Mouse (Mus musculus) midbrain, embryonic 13.5 days (tissue): ENCODE data around the gene St6galnac3. TPM values are rescaled to one million over a fixed set of nuclear protein-coding genes. Genes with fewer than 3 reads are reported as not detected.

Experiments
- ATAC-seq: fragments of 200-750 bp; cut with Nextera tagmentation; 2 replicates; pipeline ENCODE4 v1.8.0; 2017; ENCODE audit warnings: mild to moderate bottlenecking, moderate TSS enrichment, moderate library complexity
- H3K27ac ChIP-seq: fragments of 300-500 bp; sonication (generic); 2 replicates; pipeline ENCODE4 v1.5.1; 2015; ENCODE audit warnings: inconsistent platforms, mild to moderate bottlenecking, moderate library complexity
- H3K27me3 ChIP-seq: fragments of 300-500 bp; sonication (generic); 2 replicates; pipeline ENCODE4 v1.6.1; 2015; ENCODE audit warnings: mild to moderate bottlenecking, inconsistent platforms
- H3K36me3 ChIP-seq: fragments of 300-500 bp; sonication (generic); 2 replicates; pipeline ENCODE4 v1.6.1; 2015; ENCODE audit warnings: mild to moderate bottlenecking, inconsistent platforms
- H3K4me1 ChIP-seq: fragments of 300-500 bp; sonication (generic); replicated peaks from 2 replicates; pipeline ENCODE4 v1.6.1; 2015; ENCODE audit warnings: inconsistent platforms
- H3K4me2 ChIP-seq: fragments of 300-500 bp; sonication (generic); replicated peaks from 2 replicates; pipeline ENCODE4 v1.6.1; 2015; ENCODE audit warnings: moderate library complexity, mild to moderate bottlenecking, inconsistent platforms
- H3K4me3 ChIP-seq: fragments of 300-500 bp; sonication (generic); replicated peaks from 2 replicates; pipeline ENCODE4 v1.5.1; 2015; ENCODE audit warnings: mild to moderate bottlenecking, inconsistent platforms
- H3K9ac ChIP-seq: fragments of 300-500 bp; sonication (generic); replicated peaks from 2 replicates; pipeline ENCODE4 v1.6.1; 2015; ENCODE audit warnings: mild to moderate bottlenecking, inconsistent platforms
- H3K9me3 ChIP-seq: fragments of 300-500 bp; sonication (generic); 2 replicates; pipeline ENCODE4 v1.6.1; 2016; ENCODE audit warnings: mild to moderate bottlenecking, inconsistent platforms
- WGBS: fragments of 180-500 bp; shearing (Covaris S2); methylation state at CpG from one replicate; pipeline ENCODE4 v1.1.7; 2015; 5-methylcytosine and 5-hydroxymethylcytosine counted together
- polyA plus RNA-seq: library from polyadenylated mRNA; unstranded; fragments of >200 nt; fragmentation: Nextera tagmentation; extraction: Ambion mirVana; gene quantifications from 2 replicates; pipeline ENCODE4 v1.2.1, GENCODE M21; 2015

The St6galnac3 gene
- polyA plus RNA-seq, 1 experiment from 2014 or later = 26.7 TPM

- H3K36me3 ChIP-seq = no peaks in the 10 kb centered on the region
- no peak for ATAC-seq
- H3K4me3 ChIP-seq = no peak overlapping the region
- 86% methylated on average over 4 of the region's 4 CpGs for WGBS
- H3K9ac ChIP-seq = no peak overlapping the region
- no peak overlapping the region for H3K4me2 ChIP-seq
- H3K4me1 ChIP-seq = peaks cover 11% of the 10 kb centered on the region
- no peak overlapping the region for H3K27ac ChIP-seq
- no peaks in the 10 kb centered on the region for H3K27me3 ChIP-seq
- no peaks in the 10 kb centered on the region for H3K9me3 ChIP-seq
Observed at GRCm38 (mm10) chr3:153198514-153198913, 526.5 kb downstream of the St6galnac3 start.

GRCm38 (mm10) chr3:153193025-153193424 lies 531.9 kb downstream of the St6galnac3 start:
- H3K9me3 ChIP-seq = no peaks in the 10 kb centered on the region
- peaks cover 8% of the 10 kb centered on the region; the same call in 1 of the 2 replicates for H3K4me1 ChIP-seq
- H3K27me3 ChIP-seq = no peaks in the 10 kb centered on the region
- no peak overlapping the region for H3K27ac ChIP-seq
- 80% methylated on average over 7 of the region's 7 CpGs for WGBS
- H3K4me3 ChIP-seq = no peak overlapping the region
- no peak overlapping the region for H3K4me2 ChIP-seq
- H3K36me3 ChIP-seq = no peaks in the 10 kb centered on the region
- no peak overlapping the region for H3K9ac ChIP-seq
- ATAC-seq = no peak

GRCm38 (mm10) chr3:153190742-153191141 lies 534.2 kb downstream of the St6galnac3 start:
- Histone ChIP-seq H3K4me2 (no peak overlapping the region), H3K36me3 (no peaks in the 10 kb centered on the region), H3K27ac (no peak overlapping the region), H3K9ac (no peak overlapping the region), H3K4me3 (no peak overlapping the region), H3K27me3 (no peaks in the 10 kb centered on the region), H3K9me3 (no peaks in the 10 kb centered on the region), H3K4me1 (0 out of 2 replicates have a peak, but pooled peaks cover 2% of the 10 kb centered on the region)
- 88% methylated on average over 2 of the region's 2 CpGs for WGBS
- no peak for ATAC-seq

GRCm38 (mm10) chr3:153189685-153190467 lies 535.1 kb downstream of the St6galnac3 start:
- Histone ChIP-seq H3K4me1 (0 out of 2 replicates have a peak, but pooled peaks cover 2% of the 10 kb centered on the region), H3K4me3 (no peak overlapping the region), H3K27me3 (no peaks in the 10 kb centered on the region), H3K27ac (no peak overlapping the region), H3K9me3 (no peaks in the 10 kb centered on the region), H3K9ac (no peak overlapping the region), H3K4me2 (no peak overlapping the region), H3K36me3 (no peaks in the 10 kb centered on the region)
- ATAC-seq = no peak
- 90% methylated on average over 6 of the region's 6 CpGs for WGBS

- no peak for ATAC-seq
- WGBS = 84% methylated on average over 2 of the region's 2 CpGs
Observed at GRCm38 (mm10) chr3:153188224-153188623, 536.8 kb downstream of the St6galnac3 start.

GRCm38 (mm10) chr3:153185117-153185516 lies 539.9 kb downstream of the St6galnac3 start:
- H3K27me3 ChIP-seq = no peaks in the 10 kb centered on the region
- no peak overlapping the region for H3K4me2 ChIP-seq
- no peak overlapping the region for H3K27ac ChIP-seq
- ATAC-seq = no peak
- H3K9me3 ChIP-seq = no peaks in the 10 kb centered on the region
- 78% methylated on average over 3 of the region's 3 CpGs for WGBS
- 0 out of 2 replicates have a peak, but pooled peaks cover 5% of the 10 kb centered on the region for H3K4me1 ChIP-seq
- no peak overlapping the region for H3K9ac ChIP-seq
- no peaks in the 10 kb centered on the region for H3K36me3 ChIP-seq
- H3K4me3 ChIP-seq = no peak overlapping the region

More at GRCm38 (mm10) chr3:153188224-153188623, 536.8 kb downstream of the St6galnac3 start:
- Histone ChIP-seq H3K27ac (no peak overlapping the region), H3K27me3 (no peaks in the 10 kb centered on the region), H3K4me3 (no peak overlapping the region), H3K36me3 (no peaks in the 10 kb centered on the region), H3K9ac (no peak overlapping the region), H3K4me2 (no peak overlapping the region), H3K4me1 (0 out of 2 replicates have a peak, but pooled peaks cover 2% of the 10 kb centered on the region), H3K9me3 (no peaks in the 10 kb centered on the region)

- H3K27ac ChIP-seq = no peak overlapping the region
- H3K27me3 ChIP-seq = no peaks in the 10 kb centered on the region
- peaks cover 11% of the 10 kb centered on the region; the same call in 1 of the 2 replicates for H3K4me1 ChIP-seq
- H3K4me2 ChIP-seq = no peak overlapping the region
- no peaks in the 10 kb centered on the region for H3K36me3 ChIP-seq
- no peak overlapping the region for H3K9ac ChIP-seq
- WGBS = 39% methylated on average over 6 of the region's 6 CpGs
- no peaks in the 10 kb centered on the region for H3K9me3 ChIP-seq
- no peak overlapping the region for H3K4me3 ChIP-seq
- ATAC-seq = no peak
Observed at GRCm38 (mm10) chr3:153181242-153181641, 543.7 kb downstream of the St6galnac3 start.

- peak overlapping the region; percentile 49 for H3K27ac ChIP-seq
- no peak overlapping the region for H3K9ac ChIP-seq
- peaks cover 11% of the 10 kb centered on the region; the same call in 1 of the 2 replicates for H3K4me1 ChIP-seq
- ATAC-seq = peak; percentile 66; the same call in 1 of the 2 replicates
- WGBS = 58% methylated on average over 4 of the region's 4 CpGs
- H3K4me3 ChIP-seq = no peak overlapping the region
- H3K9me3 ChIP-seq = no peaks in the 10 kb centered on the region
- H3K36me3 ChIP-seq = no peaks in the 10 kb centered on the region
- no peak overlapping the region for H3K4me2 ChIP-seq
- no peaks in the 10 kb centered on the region for H3K27me3 ChIP-seq
Observed at GRCm38 (mm10) chr3:153176749-153177148, 548.2 kb downstream of the St6galnac3 start.

- Histone ChIP-seq H3K4me1 (peaks cover 11% of the 10 kb centered on the region; the same call in 1 of the 2 replicates), H3K36me3 (no peaks in the 10 kb centered on the region), H3K27ac (peak overlapping the region; percentile 49), H3K9ac (no peak overlapping the region), H3K4me2 (no peak overlapping the region), H3K4me3 (no peak overlapping the region), H3K9me3 (no peaks in the 10 kb centered on the region), H3K27me3 (no peaks in the 10 kb centered on the region)
- 48% methylated on average over 6 of the region's 6 CpGs for WGBS
- ATAC-seq = peak; percentile 69
Observed at GRCm38 (mm10) chr3:153176325-153176724, 548.6 kb downstream of the St6galnac3 start.

GRCm38 (mm10) chr3:153174336-153175033 lies 550.5 kb downstream of the St6galnac3 start:
- Histone ChIP-seq H3K4me2 (no peak overlapping the region), H3K27ac (no peak overlapping the region), H3K4me3 (no peak overlapping the region), H3K27me3 (no peaks in the 10 kb centered on the region), H3K9me3 (no peaks in the 10 kb centered on the region), H3K9ac (no peak overlapping the region), H3K4me1 (peaks cover 9% of the 10 kb centered on the region; the same call in 1 of the 2 replicates), H3K36me3 (no peaks in the 10 kb centered on the region)
- ATAC-seq = no peak
- WGBS = 85% methylated on average over 11 of the region's 11 CpGs

- H3K36me3 ChIP-seq = no peaks in the 10 kb centered on the region
- H3K4me3 ChIP-seq = no peak overlapping the region
- 89% methylated on average over 2 of the region's 2 CpGs for WGBS
- ATAC-seq = no peak
- H3K9ac ChIP-seq = no peak overlapping the region
- no peaks in the 10 kb centered on the region for H3K9me3 ChIP-seq
- H3K4me2 ChIP-seq = no peak overlapping the region
- H3K27ac ChIP-seq = no peak overlapping the region
- H3K4me1 ChIP-seq = peaks cover 11% of the 10 kb centered on the region; the same call in 1 of the 2 replicates
- no peaks in the 10 kb centered on the region for H3K27me3 ChIP-seq
Observed at GRCm38 (mm10) chr3:153173567-153173966, 551.4 kb downstream of the St6galnac3 start.

GRCm38 (mm10) chr3:153170146-153170545 lies 554.8 kb downstream of the St6galnac3 start:
- Histone ChIP-seq H3K4me1 (peaks cover 5% of the 10 kb centered on the region; the same call in 1 of the 2 replicates), H3K4me2 (no peak overlapping the region), H3K36me3 (no peaks in the 10 kb centered on the region), H3K4me3 (no peak overlapping the region), H3K9me3 (no peaks in the 10 kb centered on the region), H3K27ac (no peak overlapping the region), H3K27me3 (no peaks in the 10 kb centered on the region), H3K9ac (no peak overlapping the region)
- WGBS = 90% methylated on average over 4 of the region's 4 CpGs
- no peak for ATAC-seq
